Mouse (Mus musculus) heart, postnatal 0 days (tissue): ENCODE data around the gene Dusp18. TPM values are rescaled to one million over a fixed set of nuclear protein-coding genes. Genes with fewer than 3 reads are reported as not detected.

Experiments
- ATAC-seq: fragments of 200-750 bp; cut with Nextera tagmentation; 2 replicates; pipeline ENCODE4 v1.8.0; 2017; ENCODE audit warnings: low read depth, moderate number of reproducible peaks, moderate library complexity; ENCODE audit not compliant: insufficient read depth
- DNase-seq: peaks from one replicate; pipeline ENCODE4 v3.0.0-alpha.2; 2016; ENCODE audit warnings: low spot score
- H3K27ac ChIP-seq: fragments of 300-500 bp; sonication (generic); 2 replicates; pipeline ENCODE4 v1.5.1; 2014; ENCODE audit warnings: low read depth, mild to moderate bottlenecking
- H3K27me3 ChIP-seq: fragments of 300-500 bp; sonication (generic); 2 replicates; pipeline ENCODE4 v1.6.1; 2014; ENCODE audit warnings: low read length, mixed read lengths; ENCODE audit not compliant: control insufficient read depth, insufficient read depth
- H3K36me3 ChIP-seq: fragments of 300-500 bp; sonication (generic); replicated peaks from 2 replicates; pipeline ENCODE4 v1.6.1; 2014; ENCODE audit warnings: low read length, mixed read lengths; ENCODE audit not compliant: control insufficient read depth, insufficient read depth
- H3K4me1 ChIP-seq: fragments of 300-500 bp; sonication (generic); 2 replicates; pipeline ENCODE4 v1.6.1; 2014; ENCODE audit warnings: antibody characterized with exemption; ENCODE audit not compliant: control insufficient read depth, insufficient read depth
- H3K4me2 ChIP-seq: fragments of 300-500 bp; sonication (generic); 2 replicates; pipeline ENCODE4 v1.6.1; 2014; ENCODE audit warnings: low read depth, mild to moderate bottlenecking, low read length, moderate library complexity
- H3K4me3 ChIP-seq: fragments of 300-500 bp; sonication (generic); 2 replicates; pipeline ENCODE4 v1.5.1; 2014; ENCODE audit warnings: low read depth, low read length
- H3K9ac ChIP-seq: fragments of 300-500 bp; sonication (generic); replicated peaks from 2 replicates; pipeline ENCODE4 v1.6.1; 2014; ENCODE audit warnings: low read depth, low read length, mixed read lengths
- H3K9me3 ChIP-seq: fragments of 300-500 bp; sonication (generic); replicated peaks from 2 replicates; pipeline ENCODE4 v1.6.1; 2016; ENCODE audit warnings: low read length; ENCODE audit not compliant: control insufficient read depth
- CTCF ChIP-seq: IDR thresholded peaks from 2 replicates; pipeline ENCODE4 v1.5.1; 2016; ENCODE audit warnings: antibody characterized with exemption, control low read depth, low read depth
- EP300 ChIP-seq: IDR thresholded peaks from 2 replicates; pipeline ENCODE4 v1.6.1; 2016; ENCODE audit warnings: antibody characterized with exemption, low read depth
- WGBS: fragments of 180-500 bp; shearing (Covaris S2); extraction: QIAGEN DNeasy Blood & Tissue Kit; methylation state at CpG from one replicate; pipeline ENCODE4 v1.1.7; 2014; 5-methylcytosine and 5-hydroxymethylcytosine counted together
- polyA plus RNA-seq: library from polyadenylated mRNA; unstranded; fragments of >200 nt; fragmentation: Nextera tagmentation; extraction: Ambion mirVana; gene quantifications from 2 replicates; pipeline ENCODE4 v1.2.1, GENCODE M21; 2015
- total RNA-seq: library from RNA; depleted of rRNA; stranded (reverse); fragments of >200 nt; gene quantifications from 2 replicates; pipeline ENCODE4 v1.2.3, GENCODE M21; 2014; ENCODE audit warnings: low replicate concordance

Gene Dusp18
- total and polyA plus RNA-seq, 2 experiments from 2014 or later = 14.8 to 16.5 TPM

- DNase-seq (no peak), ATAC-seq (no peak)
- 76% methylated on average over 4 of the region's 4 CpGs for WGBS
- Histone ChIP-seq H3K27me3 (no peaks in the 10 kb centered on the region), H3K9me3 (no peaks in the 10 kb centered on the region), H3K9ac (no peak overlapping the region), H3K4me2 (no peak overlapping the region), H3K4me1 (peaks cover 11% of the 10 kb centered on the region; the same call in 1 of the 2 replicates), H3K36me3 (no peaks in the 10 kb centered on the region), H3K4me3 (no peak overlapping the region), H3K27ac (no peak overlapping the region)
- TF ChIP-seq EP300 (no peak), CTCF (no peak)
Measured at GRCm38 (mm10) chr11:3851872-3852271, 43.2 kb upstream of the Dusp18 start.

- H3K27me3 ChIP-seq = no peaks in the 10 kb centered on the region
- no peaks in the 10 kb centered on the region for H3K9me3 ChIP-seq
- WGBS = 92% methylated on average over 10 of the region's 10 CpGs
- H3K4me1 ChIP-seq = peaks cover 5% of the 10 kb centered on the region; the same call in 1 of the 2 replicates
- no peak overlapping the region for H3K9ac ChIP-seq
- no peak for DNase-seq
- TF ChIP-seq CTCF (no peak), EP300 (no peak)
- no peak for ATAC-seq
- no peak overlapping the region for H3K4me2 ChIP-seq
- H3K36me3 ChIP-seq = no peaks in the 10 kb centered on the region
- peak overlapping the region; percentile 83 for H3K27ac ChIP-seq
- H3K4me3 ChIP-seq = no peak overlapping the region
Measured at GRCm38 (mm10) chr11:3853031-3853430, 42.0 kb upstream of the Dusp18 start.

- H3K4me3 ChIP-seq = no peak overlapping the region
- peaks cover 4% of the 10 kb centered on the region; the same call in 1 of the 2 replicates for H3K4me1 ChIP-seq
- peak; percentile 61 for DNase-seq
- TF ChIP-seq EP300 (no peak), CTCF (no peak)
- H3K4me2 ChIP-seq = no peak overlapping the region
- no peaks in the 10 kb centered on the region for H3K36me3 ChIP-seq
- H3K9ac ChIP-seq = no peak overlapping the region
- whole genome bisulfite sequencing = 38% methylated on average over 5 of the region's 5 CpGs
- no peaks in the 10 kb centered on the region for H3K27me3 ChIP-seq
- peak overlapping the region; percentile 83 for H3K27ac ChIP-seq
- H3K9me3 ChIP-seq = no peaks in the 10 kb centered on the region
- ATAC-seq = peak; percentile 91
Measured at GRCm38 (mm10) chr11:3853481-3854034, 41.5 kb upstream of the Dusp18 start.

- no peak for TF ChIP-seq EP300
- TF ChIP-seq CTCF = no peak
- peak overlapping the region; percentile 83 for H3K27ac ChIP-seq
Measured at GRCm38 (mm10) chr11:3854156-3854555, 40.9 kb upstream of the Dusp18 start.

GRCm38 (mm10) chr11:3855846-3856245 lies 39.2 kb upstream of the Dusp18 start:
- no peak for ATAC-seq

More at GRCm38 (mm10) chr11:3854156-3854555, 40.9 kb upstream of the Dusp18 start:
- H3K9ac ChIP-seq = no peak overlapping the region
- no peaks in the 10 kb centered on the region for H3K9me3 ChIP-seq
- no peak for DNase-seq
- H3K27me3 ChIP-seq = no peaks in the 10 kb centered on the region
- H3K4me2 ChIP-seq = no peak overlapping the region
- no peaks in the 10 kb centered on the region for H3K36me3 ChIP-seq
- H3K4me1 ChIP-seq = peaks cover 4% of the 10 kb centered on the region; the same call in 1 of the 2 replicates
- no peak for ATAC-seq
- H3K4me3 ChIP-seq = no peak overlapping the region
- 79% methylated on average over 3 of the region's 3 CpGs for WGBS

GRCm38 (mm10) chr11:3857902-3858301 lies 37.1 kb upstream of the Dusp18 start:
- Histone ChIP-seq H3K27me3 (no peaks in the 10 kb centered on the region), H3K4me3 (no peak overlapping the region), H3K9me3 (no peaks in the 10 kb centered on the region), H3K4me2 (no peak overlapping the region), H3K9ac (no peak overlapping the region), H3K27ac (no peak overlapping the region), H3K4me1 (peaks cover 10% of the 10 kb centered on the region), H3K36me3 (no peaks in the 10 kb centered on the region)
- no peak for ATAC-seq
- no peak for DNase-seq
- TF ChIP-seq CTCF (no peak), EP300 (no peak)
- 62% methylated on average over 5 of the region's 5 CpGs for WGBS

More at GRCm38 (mm10) chr11:3855846-3856245, 39.2 kb upstream of the Dusp18 start:
- H3K9me3 ChIP-seq = no peaks in the 10 kb centered on the region
- no peak for DNase-seq
- no peaks in the 10 kb centered on the region for H3K27me3 ChIP-seq
- WGBS = 85% methylated on average over 5 of the region's 5 CpGs
- H3K4me3 ChIP-seq = no peak overlapping the region
- no peak overlapping the region for H3K4me2 ChIP-seq
- no peak overlapping the region for H3K9ac ChIP-seq
- no peaks in the 10 kb centered on the region for H3K36me3 ChIP-seq
- TF ChIP-seq CTCF (no peak), EP300 (no peak)
- H3K27ac ChIP-seq = no peak overlapping the region
- H3K4me1 ChIP-seq = peaks cover 4% of the 10 kb centered on the region; the same call in 1 of the 2 replicates
